Mouse (Mus musculus) midbrain, embryonic 13.5 days (tissue): ENCODE data around the gene Gm10803. TPM values are rescaled to one million over a fixed set of nuclear protein-coding genes. Genes with fewer than 3 reads are reported as not detected.

Experiments used
- ATAC-seq: fragments of 200-750 bp; cut with Nextera tagmentation; 2 replicates; pipeline ENCODE4 v1.8.0; 2017; ENCODE audit warnings: mild to moderate bottlenecking, moderate TSS enrichment, moderate library complexity
- H3K27ac ChIP-seq: fragments of 300-500 bp; sonication (generic); 2 replicates; pipeline ENCODE4 v1.5.1; 2015; ENCODE audit warnings: inconsistent platforms, mild to moderate bottlenecking, moderate library complexity
- H3K27me3 ChIP-seq: fragments of 300-500 bp; sonication (generic); 2 replicates; pipeline ENCODE4 v1.6.1; 2015; ENCODE audit warnings: mild to moderate bottlenecking, inconsistent platforms
- H3K36me3 ChIP-seq: fragments of 300-500 bp; sonication (generic); 2 replicates; pipeline ENCODE4 v1.6.1; 2015; ENCODE audit warnings: mild to moderate bottlenecking, inconsistent platforms
- H3K4me1 ChIP-seq: fragments of 300-500 bp; sonication (generic); replicated peaks from 2 replicates; pipeline ENCODE4 v1.6.1; 2015; ENCODE audit warnings: inconsistent platforms
- H3K4me2 ChIP-seq: fragments of 300-500 bp; sonication (generic); replicated peaks from 2 replicates; pipeline ENCODE4 v1.6.1; 2015; ENCODE audit warnings: moderate library complexity, mild to moderate bottlenecking, inconsistent platforms
- H3K4me3 ChIP-seq: fragments of 300-500 bp; sonication (generic); replicated peaks from 2 replicates; pipeline ENCODE4 v1.5.1; 2015; ENCODE audit warnings: mild to moderate bottlenecking, inconsistent platforms
- H3K9ac ChIP-seq: fragments of 300-500 bp; sonication (generic); replicated peaks from 2 replicates; pipeline ENCODE4 v1.6.1; 2015; ENCODE audit warnings: mild to moderate bottlenecking, inconsistent platforms
- H3K9me3 ChIP-seq: fragments of 300-500 bp; sonication (generic); 2 replicates; pipeline ENCODE4 v1.6.1; 2016; ENCODE audit warnings: mild to moderate bottlenecking, inconsistent platforms
- WGBS: fragments of 180-500 bp; shearing (Covaris S2); methylation state at CpG from one replicate; pipeline ENCODE4 v1.1.7; 2015; 5-methylcytosine and 5-hydroxymethylcytosine counted together
- polyA plus RNA-seq: library from polyadenylated mRNA; unstranded; fragments of >200 nt; fragmentation: Nextera tagmentation; extraction: Ambion mirVana; gene quantifications from 2 replicates; pipeline ENCODE4 v1.2.1, GENCODE M21; 2015

Gm10803 gene
- polyA plus RNA-seq, 1 experiment from 2014 or later, result not detected

DNA sequence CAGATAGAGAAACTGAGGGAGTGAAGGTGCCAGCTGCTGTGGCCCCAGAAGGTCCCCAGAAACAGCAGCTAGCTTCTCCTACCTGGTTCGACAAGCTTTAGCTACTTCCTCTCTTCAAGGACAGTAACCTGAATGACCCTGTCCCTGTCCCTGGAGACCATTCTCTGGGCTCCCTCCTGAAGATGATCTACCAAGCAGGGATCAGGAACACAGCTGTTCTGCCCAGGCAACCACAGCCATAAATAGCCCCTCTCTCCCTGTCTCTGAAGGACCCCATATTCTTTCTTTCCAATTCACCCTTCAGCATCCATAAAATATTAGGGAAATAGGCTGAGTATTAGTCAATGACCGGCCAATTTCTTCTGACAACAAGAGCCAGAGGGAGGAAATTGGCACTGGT lies 18.6 kb upstream of the Gm10803 start:
- 98% methylated on average over 2 of the region's 2 CpGs for WGBS
- no peak overlapping the region for H3K27ac ChIP-seq

DNA sequence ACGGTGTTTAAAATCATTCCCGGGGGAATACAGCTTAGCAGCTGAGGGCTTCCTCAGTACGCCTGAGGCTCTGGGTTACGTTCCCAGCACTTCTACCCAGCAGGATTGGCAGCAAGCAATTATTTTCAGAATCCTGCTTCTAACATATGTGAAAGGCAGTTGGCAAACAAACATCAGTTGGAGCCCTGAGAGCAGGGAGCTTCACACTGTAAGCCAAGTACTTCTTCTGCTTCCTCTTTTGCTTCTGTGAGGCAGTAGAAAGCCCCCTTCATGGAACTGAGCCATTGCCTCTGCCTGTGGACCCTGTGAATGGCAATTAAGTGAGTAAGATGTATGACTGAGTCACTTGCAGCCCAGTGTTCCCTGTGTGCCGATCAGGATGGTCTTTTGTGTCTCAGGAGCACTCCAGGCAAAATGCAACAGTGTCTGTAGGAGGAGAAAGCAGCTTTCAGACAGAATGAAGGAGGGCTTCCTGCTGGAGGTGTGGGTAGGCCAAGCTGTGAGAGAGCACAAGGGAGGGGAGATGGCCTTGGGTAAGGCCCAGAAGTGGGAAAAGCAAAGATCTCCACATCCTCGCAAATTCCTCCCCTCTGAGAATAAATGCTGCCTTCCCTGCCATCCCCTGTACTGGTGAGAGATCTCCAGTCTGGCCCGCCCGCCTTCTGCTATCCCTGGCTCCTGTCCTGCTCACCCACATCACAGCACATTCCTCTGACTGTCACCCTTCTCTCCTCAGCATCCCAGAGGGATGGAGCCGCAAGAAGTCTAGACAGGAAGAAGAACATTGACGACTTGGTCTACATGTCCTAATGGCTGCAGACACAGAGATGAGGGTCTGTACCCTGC lies 7.5 kb upstream of the Gm10803 start:
- no peaks in the 10 kb centered on the region; the same call in 1 of the 2 replicates for H3K9me3 ChIP-seq
- H3K9ac ChIP-seq, result no peak overlapping the region

More for the DNA sequence above, 18.6 kb upstream of the Gm10803 start:
- no peaks in the 10 kb centered on the region for H3K27me3 ChIP-seq
- H3K4me2 ChIP-seq, result no peak overlapping the region
- no peak overlapping the region for H3K4me3 ChIP-seq
- H3K36me3 ChIP-seq, result no peaks in the 10 kb centered on the region
- peaks cover 18% of the 10 kb centered on the region for H3K4me1 ChIP-seq
- no peak for ATAC-seq
- H3K9ac ChIP-seq, result no peak overlapping the region
- no peaks in the 10 kb centered on the region for H3K9me3 ChIP-seq

DNA sequence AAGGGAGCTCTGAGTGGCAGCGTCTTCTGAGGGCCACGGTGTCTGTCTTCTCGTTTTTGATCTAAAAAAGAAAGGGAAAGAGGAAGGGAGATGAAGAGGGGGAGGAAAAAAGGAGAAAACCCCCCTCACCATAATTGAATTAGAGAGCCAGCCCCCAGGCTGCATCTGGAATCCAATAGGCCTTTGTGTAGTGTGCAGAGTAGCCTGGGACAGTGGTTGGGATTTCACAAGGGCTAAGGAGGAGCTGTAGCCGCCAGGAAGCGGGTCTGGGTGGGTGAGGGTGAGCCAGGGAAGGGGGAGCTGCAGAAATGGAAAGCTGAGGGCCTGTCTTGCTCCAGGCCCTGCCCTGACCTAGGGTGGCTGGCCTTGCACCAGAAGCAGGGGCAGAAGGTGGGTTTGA lies 6.5 kb upstream of the Gm10803 start:
- Histone ChIP-seq H3K27ac (no peak overlapping the region), H3K36me3 (no peaks in the 10 kb centered on the region), H3K9ac (no peak overlapping the region), H3K4me3 (no peak overlapping the region), H3K4me2 (no peak overlapping the region), H3K9me3 (no peaks in the 10 kb centered on the region; the same call in 1 of the 2 replicates), H3K4me1 (peaks cover 11% of the 10 kb centered on the region; the same call in 1 of the 2 replicates), H3K27me3 (no peaks in the 10 kb centered on the region)
- WGBS, result 40% methylated on average over 5 of the region's 5 CpGs
- no peak for ATAC-seq

More for the DNA sequence above, 7.5 kb upstream of the Gm10803 start:
- H3K4me2 ChIP-seq, result no peak overlapping the region
- H3K4me3 ChIP-seq, result no peak overlapping the region
- WGBS, result 62% methylated on average over 10 of the region's 10 CpGs
- peaks cover 11% of the 10 kb centered on the region; the same call in 1 of the 2 replicates for H3K4me1 ChIP-seq
- H3K27me3 ChIP-seq, result no peaks in the 10 kb centered on the region
- H3K36me3 ChIP-seq, result no peaks in the 10 kb centered on the region
- no peak overlapping the region for H3K27ac ChIP-seq
- no peak for ATAC-seq

DNA sequence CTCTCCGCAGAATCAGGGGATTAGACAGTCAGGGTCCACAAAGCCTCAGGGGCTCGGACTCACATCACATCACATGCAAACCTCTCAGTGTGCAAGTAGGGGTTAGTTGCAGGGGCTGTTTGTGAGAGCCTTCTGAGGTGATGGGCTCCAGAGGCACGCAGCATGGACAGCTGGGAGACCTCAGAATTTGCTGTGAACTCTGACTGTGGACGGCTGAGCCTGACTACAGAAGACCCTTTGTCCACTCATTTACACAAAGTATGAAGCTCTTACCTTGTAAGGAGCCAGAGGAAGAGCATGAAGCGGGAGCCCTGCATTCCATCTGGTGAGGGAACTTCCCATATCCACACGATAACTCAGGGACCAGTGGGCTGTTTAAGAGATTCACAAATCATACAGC lies 5.3 kb downstream of the Gm10803 start:
- H3K36me3 ChIP-seq, result no peaks in the 10 kb centered on the region
- no peak for ATAC-seq
- WGBS, result 34% methylated on average over 6 of the region's 6 CpGs
- peaks cover 15% of the 10 kb centered on the region for H3K4me1 ChIP-seq
- H3K27ac ChIP-seq, result no peak overlapping the region
- no peak overlapping the region for H3K9ac ChIP-seq
- H3K9me3 ChIP-seq, result no peaks in the 10 kb centered on the region
- H3K27me3 ChIP-seq, result no peaks in the 10 kb centered on the region
- no peak overlapping the region for H3K4me2 ChIP-seq
- no peak overlapping the region for H3K4me3 ChIP-seq

DNA sequence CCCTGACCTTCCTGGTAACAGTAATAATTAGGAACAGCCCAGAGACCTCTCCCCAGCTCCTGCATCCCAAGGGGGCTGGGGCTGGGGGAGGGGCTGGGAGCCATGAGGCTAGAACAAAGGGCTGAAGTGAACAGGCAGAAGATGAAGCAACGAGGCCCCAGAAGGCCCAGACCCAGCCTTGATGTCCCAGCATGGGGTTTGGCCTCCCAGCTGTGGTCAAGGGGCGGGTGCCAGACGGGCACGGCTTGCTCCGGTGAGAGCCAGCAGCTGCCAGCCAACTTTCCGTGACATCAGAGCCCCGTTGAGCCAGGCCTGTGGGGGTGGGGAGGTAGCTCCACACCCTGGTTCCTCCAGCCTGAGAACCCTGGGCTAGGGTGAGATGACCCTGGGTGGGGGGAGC lies 7.3 kb downstream of the Gm10803 start:
- no peak for ATAC-seq
- Histone ChIP-seq H3K27me3 (no peaks in the 10 kb centered on the region), H3K9me3 (no peaks in the 10 kb centered on the region), H3K4me2 (no peak overlapping the region), H3K4me3 (no peak overlapping the region), H3K27ac (no peak overlapping the region), H3K9ac (no peak overlapping the region), H3K4me1 (peaks cover 15% of the 10 kb centered on the region), H3K36me3 (no peaks in the 10 kb centered on the region)
- WGBS, result 33% methylated on average over 7 of the region's 7 CpGs

DNA sequence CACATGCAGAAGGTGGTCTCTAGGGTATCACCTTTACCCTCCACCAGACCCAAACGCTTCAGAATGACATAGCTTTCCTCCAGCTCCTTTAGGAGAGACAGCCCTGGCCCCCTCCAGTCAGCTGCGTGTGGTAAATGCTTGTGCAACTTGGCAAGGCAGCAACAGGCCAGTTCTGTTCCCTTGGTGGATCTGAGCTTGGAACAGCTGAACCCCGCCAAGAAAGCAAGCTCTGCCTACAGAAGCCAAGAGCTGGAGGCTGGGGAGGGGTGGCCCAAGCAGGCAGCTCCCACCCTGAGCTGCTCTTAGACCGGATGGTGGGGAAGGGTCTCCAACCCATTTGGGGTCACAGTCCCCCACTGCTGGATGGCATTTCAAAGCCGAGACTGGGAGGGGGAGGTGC lies 12.2 kb downstream of the Gm10803 start:
- Histone ChIP-seq H3K27me3 (no peaks in the 10 kb centered on the region), H3K4me3 (no peak overlapping the region), H3K9ac (no peak overlapping the region), H3K9me3 (no peaks in the 10 kb centered on the region), H3K27ac (no peak overlapping the region), H3K36me3 (no peaks in the 10 kb centered on the region), H3K4me2 (no peak overlapping the region), H3K4me1 (peaks cover 7% of the 10 kb centered on the region)
- no peak for ATAC-seq
- WGBS, result 75% methylated on average over 5 of the region's 5 CpGs

DNA sequence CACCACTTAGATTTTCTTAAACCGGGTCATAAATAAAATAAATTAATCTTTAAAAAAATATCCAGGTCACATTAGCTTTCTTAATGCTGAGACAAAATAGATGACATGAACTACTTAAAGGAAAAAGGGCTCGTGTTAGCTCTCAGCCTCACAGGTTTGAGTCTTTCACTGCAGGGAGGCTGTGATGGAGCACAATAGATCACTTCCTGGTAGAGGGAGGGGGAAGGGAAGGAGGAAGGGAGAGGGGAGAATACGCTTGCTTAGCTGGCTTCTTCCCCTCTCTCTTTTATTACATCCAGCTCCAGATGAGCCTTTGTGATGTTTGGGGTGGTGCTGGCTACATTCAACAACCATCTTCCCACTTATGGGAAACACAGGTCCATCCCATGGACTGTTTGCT lies 20.9 kb downstream of the Gm10803 start:
- Histone ChIP-seq H3K36me3 (no peaks in the 10 kb centered on the region), H3K9me3 (no peaks in the 10 kb centered on the region), H3K4me1 (no peaks in the 10 kb centered on the region), H3K27ac (no peak overlapping the region), H3K4me2 (no peak overlapping the region), H3K9ac (no peak overlapping the region), H3K4me3 (no peak overlapping the region), H3K27me3 (no peaks in the 10 kb centered on the region)
- 36% methylated on average over 3 of the region's 3 CpGs for WGBS
- no peak for ATAC-seq

DNA sequence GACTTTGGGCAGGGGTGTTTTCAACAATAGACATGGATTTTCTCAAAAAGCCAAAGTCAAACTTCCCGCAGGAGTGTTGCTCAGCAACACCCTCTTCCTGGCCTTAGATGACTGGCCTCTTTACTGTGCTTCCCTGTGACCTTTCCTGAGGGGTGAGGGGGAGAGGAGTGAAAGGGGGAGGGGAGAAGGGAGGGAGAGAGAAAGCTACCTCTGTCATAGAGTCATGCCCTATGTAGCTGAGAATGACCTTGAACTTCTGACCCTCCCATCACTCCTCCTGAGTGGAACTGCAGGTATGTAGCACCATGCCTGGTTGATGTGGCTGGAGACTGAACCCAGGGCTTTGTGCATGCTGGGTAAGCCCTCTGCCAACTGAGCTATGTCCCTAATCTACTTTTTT lies 25.5 kb downstream of the Gm10803 start:
- peaks cover 8% of the 10 kb centered on the region for H3K4me1 ChIP-seq
- no peak overlapping the region for H3K27ac ChIP-seq
- peaks cover 14% of the 10 kb centered on the region; the same call in 1 of the 2 replicates for H3K27me3 ChIP-seq
- H3K9me3 ChIP-seq, result no peaks in the 10 kb centered on the region
- WGBS, result 59% methylated on average over 1 of the region's 1 CpGs
- H3K9ac ChIP-seq, result no peak overlapping the region
- no peak for ATAC-seq
- no peak overlapping the region for H3K4me3 ChIP-seq
- H3K4me2 ChIP-seq, result no peak overlapping the region
- H3K36me3 ChIP-seq, result no peaks in the 10 kb centered on the region

DNA sequence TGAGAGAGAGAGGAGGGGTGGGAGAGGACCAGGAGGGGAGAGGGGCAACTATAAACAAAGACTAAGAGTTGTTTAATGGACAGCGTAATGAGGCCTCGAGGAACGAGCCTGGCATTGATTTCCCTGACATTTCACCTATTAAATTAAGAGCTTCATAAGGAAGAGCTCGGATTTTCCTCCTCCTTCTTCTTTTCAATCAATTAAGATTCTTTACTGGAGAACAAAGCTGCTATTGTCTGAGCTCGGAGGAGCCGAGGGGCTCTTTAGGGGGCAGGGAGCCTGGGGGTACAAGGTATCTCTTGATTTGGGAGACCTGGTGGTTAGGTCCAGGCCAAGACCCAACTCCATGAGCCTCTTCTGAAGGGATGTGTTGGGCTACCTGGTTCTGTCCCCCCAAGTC lies 27.1 kb downstream of the Gm10803 start:
- Histone ChIP-seq H3K27me3 (peaks cover 21% of the 10 kb centered on the region), H3K27ac (no peak overlapping the region), H3K4me1 (peaks cover 8% of the 10 kb centered on the region), H3K4me2 (no peak overlapping the region), H3K9ac (no peak overlapping the region), H3K36me3 (no peaks in the 10 kb centered on the region), H3K9me3 (no peaks in the 10 kb centered on the region), H3K4me3 (no peak overlapping the region)
- ATAC-seq, result no peak
- 19% methylated on average over 6 of the region's 6 CpGs for WGBS

DNA sequence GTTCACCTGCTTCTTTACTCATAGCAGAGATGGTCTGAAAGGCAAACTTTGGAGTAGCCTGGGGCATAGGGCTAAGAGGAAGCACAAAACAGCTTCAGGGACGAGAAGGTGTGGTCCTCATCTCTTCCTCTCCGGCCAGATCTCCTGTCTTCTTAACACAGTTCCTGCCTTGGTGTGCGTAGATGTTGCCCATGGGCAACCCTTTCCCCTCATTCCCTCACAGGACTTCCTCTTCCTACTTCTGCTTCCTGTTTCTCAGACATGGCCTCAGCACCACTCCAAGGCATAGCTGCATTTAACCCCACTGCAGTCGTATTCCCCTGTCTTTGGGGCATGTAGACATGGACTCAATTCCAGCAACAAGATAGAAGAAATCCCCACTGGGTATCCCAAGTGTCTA lies 29.5 kb downstream of the Gm10803 start:
- Histone ChIP-seq H3K4me2 (no peak overlapping the region), H3K9me3 (no peaks in the 10 kb centered on the region), H3K4me3 (no peak overlapping the region), H3K27me3 (peaks cover 26% of the 10 kb centered on the region), H3K36me3 (no peaks in the 10 kb centered on the region), H3K27ac (no peak overlapping the region), H3K4me1 (peaks cover 8% of the 10 kb centered on the region), H3K9ac (no peak overlapping the region)
- WGBS, result 79% methylated on average over 4 of the region's 4 CpGs
- no peak for ATAC-seq

DNA sequence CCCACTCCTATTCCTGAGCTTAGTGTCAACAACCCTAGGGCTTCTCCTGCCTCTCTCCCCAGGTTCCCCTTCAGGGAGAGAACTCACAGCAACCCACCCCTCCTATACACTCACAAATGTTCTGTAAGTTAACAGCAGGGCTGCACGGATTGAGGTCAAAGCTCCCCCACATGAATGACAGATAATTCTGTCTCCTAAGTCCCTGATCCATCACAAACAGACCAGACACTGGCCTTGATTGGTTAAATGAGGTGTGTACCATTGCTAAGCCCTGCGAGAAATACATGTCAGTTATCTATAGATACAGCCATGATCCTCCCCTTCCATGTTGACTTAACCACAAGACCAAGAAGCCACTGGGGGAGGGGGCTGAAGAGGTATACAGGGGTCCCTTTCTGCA lies 31.3 kb downstream of the Gm10803 start:
- Histone ChIP-seq H3K9ac (no peak overlapping the region), H3K36me3 (no peaks in the 10 kb centered on the region), H3K4me1 (peaks cover 8% of the 10 kb centered on the region), H3K4me3 (no peak overlapping the region), H3K9me3 (no peaks in the 10 kb centered on the region), H3K4me2 (no peak overlapping the region), H3K27me3 (peaks cover 26% of the 10 kb centered on the region), H3K27ac (no peak overlapping the region)
- ATAC-seq, result no peak
- 36% methylated on average over 2 of the region's 2 CpGs for WGBS

DNA sequence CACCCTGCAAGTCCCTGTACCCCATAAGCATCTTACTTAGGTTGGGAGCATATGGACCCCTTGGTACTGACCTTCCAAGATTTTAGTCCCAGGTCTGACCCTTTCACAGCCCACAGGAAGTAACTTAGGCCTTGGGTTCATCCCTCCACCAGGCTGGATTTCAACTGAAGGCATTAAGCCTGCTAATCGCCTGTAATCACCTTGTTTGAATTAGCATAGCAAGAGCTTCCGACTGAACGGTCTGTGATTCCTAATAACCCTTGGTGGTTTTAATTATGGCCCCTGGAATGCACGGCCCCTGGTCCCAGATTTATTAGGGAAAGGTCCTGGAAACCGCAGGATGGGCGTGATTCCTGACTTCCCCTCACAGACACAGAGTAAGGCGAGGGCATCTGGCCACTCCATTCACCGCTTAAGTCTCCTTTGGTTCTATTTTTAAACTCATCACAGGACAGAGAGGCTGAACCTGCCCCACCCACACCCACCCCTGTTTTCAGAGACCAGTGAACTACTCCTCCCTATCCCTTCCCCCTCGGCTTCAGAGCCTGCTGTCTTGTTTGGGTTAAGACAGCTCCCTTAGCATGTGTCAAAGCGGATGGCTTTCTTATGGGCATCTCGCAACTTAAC lies 31.9 kb downstream of the Gm10803 start:
- H3K36me3 ChIP-seq, result no peaks in the 10 kb centered on the region
- WGBS, result 19% methylated on average over 11 of the region's 11 CpGs
- peaks cover 26% of the 10 kb centered on the region for H3K27me3 ChIP-seq
- H3K27ac ChIP-seq, result no peak overlapping the region
- ATAC-seq, result no peak
- H3K4me3 ChIP-seq, result no peak overlapping the region
- H3K9me3 ChIP-seq, result no peaks in the 10 kb centered on the region
- peaks cover 5% of the 10 kb centered on the region for H3K4me1 ChIP-seq
- H3K9ac ChIP-seq, result no peak overlapping the region
- no peak overlapping the region for H3K4me2 ChIP-seq
